Mouse (Mus musculus) heart, postnatal 0 days (tissue): ENCODE measurements at regions not wholly inside any gene's neighbourhood (a gene's known extent, or its start where the extent isn't known, plus 50 kb on each side); places are given as distances from the start of the nearest gene placed in this dataset.

Experiments used
- CTCF ChIP-seq: IDR thresholded peaks from 2 replicates; pipeline ENCODE4 v1.5.1; 2016; ENCODE audit warnings: antibody characterized with exemption, control low read depth, low read depth
- EP300 ChIP-seq: IDR thresholded peaks from 2 replicates; pipeline ENCODE4 v1.6.1; 2016; ENCODE audit warnings: antibody characterized with exemption, low read depth

DNA sequence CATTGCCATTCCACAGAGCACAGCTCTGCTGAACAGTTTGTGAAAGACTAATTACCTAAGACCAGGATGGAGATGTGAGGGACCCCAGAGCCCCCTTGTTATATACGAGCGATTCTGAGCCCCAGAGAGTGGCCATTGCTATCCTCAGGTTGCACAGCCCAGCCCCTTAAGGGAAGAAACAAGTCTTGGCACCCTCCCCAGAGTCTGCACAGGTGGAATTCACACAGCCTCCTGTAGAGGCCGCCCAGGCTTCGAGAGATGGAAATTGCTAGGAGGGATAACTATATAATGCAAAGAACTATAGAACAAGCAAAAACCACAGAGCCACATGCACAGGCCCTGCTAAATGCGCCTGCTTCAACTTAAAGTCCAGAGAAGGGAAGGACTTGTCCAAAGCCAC is 62.7 kb upstream of the Xpa start:
- TF ChIP-seq CTCF, result peak; percentile 51
- TF ChIP-seq EP300, result no peak
